Mouse (Mus musculus) erythroblast, embryonic 14.5 days (primary cell): ENCODE results near the gene Olfr323. TPM values are rescaled to one million over a fixed set of nuclear protein-coding genes. Genes with fewer than 3 reads are reported as not detected.
A peak's percentile ranks its signal among the peaks of the same experiment; 100 is the strongest.

Experiments
- H3K27me3 ChIP-seq: 2 replicates; pipeline ENCODE4 v1.6.1; 2012; ENCODE audit warnings: inconsistent platforms; ENCODE audit not compliant: control insufficient read depth
- H3K36me3 ChIP-seq: 2 replicates; pipeline ENCODE4 v1.6.1; 2012; ENCODE audit warnings: mild to moderate bottlenecking, inconsistent platforms; ENCODE audit not compliant: control insufficient read depth
- H3K4me1 ChIP-seq: 2 replicates; pipeline ENCODE4 v1.6.1; 2012; ENCODE audit warnings: inconsistent platforms; ENCODE audit not compliant: control insufficient read depth
- H3K4me3 ChIP-seq: replicated peaks from 2 replicates; pipeline ENCODE3; 2012; ENCODE audit warnings: moderate library complexity, mild to moderate bottlenecking, inconsistent platforms
- H3K9me3 ChIP-seq: 2 replicates; pipeline ENCODE4 v1.6.1; 2012; ENCODE audit warnings: low read length, inconsistent platforms, mixed read lengths; ENCODE audit not compliant: control insufficient read depth
- GATA1 ChIP-seq: IDR thresholded peaks from 2 replicates; pipeline ENCODE4 v1.6.1; 2012; ENCODE audit warnings: low read length, inconsistent platforms, mixed read lengths
- TAL1 ChIP-seq: IDR thresholded peaks from 3 replicates; pipeline ENCODE4 v1.6.1; 2012; ENCODE audit warnings: low read length, inconsistent platforms, mixed read lengths
- polyA plus RNA-seq: library from polyadenylated mRNA; stranded (reverse); fragments of >175 nt; gene quantifications from 2 replicates; pipeline ENCODE4 v1.2.3, GENCODE M21; 2012

Gene Olfr323
- polyA plus RNA-seq, 1 experiment, result 0.02 TPM

- H3K27me3 ChIP-seq, result 0 out of 2 replicates have a peak, but pooled peaks cover 2% of the 10 kb centered on the region
- H3K4me3 ChIP-seq, result peak overlapping the region; percentile 2
- TF ChIP-seq TAL1, result 0 out of 3 replicates have a peak, but pooled peaks have one; percentile 32
- TF ChIP-seq GATA1, result no peak
- H3K4me1 ChIP-seq, result peaks cover 17% of the 10 kb centered on the region
- no peaks in the 10 kb centered on the region for H3K9me3 ChIP-seq
- H3K36me3 ChIP-seq, result no peaks in the 10 kb centered on the region
Observed at GRCm38 (mm10) chr11:58587898-58588348, 42.4 kb downstream of the Olfr323 start.

GRCm38 (mm10) chr11:58578636-58579035 lies 51.7 kb downstream of the Olfr323 start:
- TF ChIP-seq TAL1 (no peak), GATA1 (no peak)
- Histone ChIP-seq H3K4me3 (no peak overlapping the region), H3K36me3 (no peaks in the 10 kb centered on the region), H3K9me3 (no peaks in the 10 kb centered on the region), H3K4me1 (no peaks in the 10 kb centered on the region), H3K27me3 (peaks cover 2% of the 10 kb centered on the region; the same call in 1 of the 2 replicates)

DNA sequence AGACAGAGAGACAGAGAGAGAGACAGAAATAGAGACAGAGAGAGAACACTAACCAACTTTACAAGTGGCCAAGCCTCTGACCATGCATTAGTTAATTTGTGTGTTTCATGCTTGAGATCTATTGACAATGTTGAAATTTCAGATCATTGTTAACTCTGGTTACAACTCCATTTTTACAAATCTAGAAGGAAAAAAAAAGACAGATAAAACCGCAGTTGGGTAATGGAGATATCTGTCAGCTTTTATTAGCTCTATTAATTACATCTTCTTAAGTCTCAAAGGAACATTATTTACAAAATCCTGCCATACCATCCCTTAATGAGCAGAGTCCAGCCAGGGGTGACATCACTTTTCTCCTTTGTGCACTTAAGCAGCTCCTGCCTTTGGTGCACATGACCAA lies 52.9 kb downstream of the Olfr323 start, which contains the start of gene Olfr325:
Olfr325 (plus strand) TSS at position 301 of the 400 bp plus-strand sequence.
- no peak for TF ChIP-seq GATA1
- H3K9me3 ChIP-seq, result peaks cover 4% of the 10 kb centered on the region
- H3K36me3 ChIP-seq, result no peaks in the 10 kb centered on the region
- no peaks in the 10 kb centered on the region for H3K4me1 ChIP-seq
- H3K27me3 ChIP-seq, result peaks cover 2% of the 10 kb centered on the region; the same call in 1 of the 2 replicates
- H3K4me3 ChIP-seq, result no peak within 1 kb of the TSS

Other genes with a start within 250 kb of the Olfr323 start
- not detected in 2 replicates for gene 1810065E05Rik, start 209.4 kb downstream of the Olfr323 start, polyA plus RNA-seq
- not detected in 2 replicates for gene Gm12253, start 197.9 kb downstream of the Olfr323 start, polyA plus RNA-seq
- not detected in 2 replicates for gene Lypd9, start 177.6 kb downstream of the Olfr323 start, polyA plus RNA-seq
- not detected in 2 replicates for gene Olfr30, start 168.2 kb downstream of the Olfr323 start, polyA plus RNA-seq
- not detected in 2 replicates for gene Olfr332, start 137.9 kb downstream of the Olfr323 start, polyA plus RNA-seq
- not detected in 2 replicates for gene Olfr331, start 127.9 kb downstream of the Olfr323 start, polyA plus RNA-seq
- not detected in 2 replicates for gene Olfr330, start 95.7 kb downstream of the Olfr323 start, polyA plus RNA-seq
- gene Olfr329-ps, start 84.1 kb downstream of the Olfr323 start, polyA plus RNA-seq, result not detected in 2 replicates
- gene Olfr328, start 74.9 kb downstream of the Olfr323 start, polyA plus RNA-seq, result not detected in 2 replicates
- 0.02 TPM in 1 of 2 replicates, not detected in the other for gene Olfr224, start 59.9 kb downstream of the Olfr323 start, polyA plus RNA-seq
- not detected in 2 replicates for gene Olfr325, start 52.8 kb downstream of the Olfr323 start, polyA plus RNA-seq
- gene Olfr324, start 35.4 kb downstream of the Olfr323 start, polyA plus RNA-seq, result not detected in 2 replicates
- not detected in 2 replicates for gene 2210407C18Rik, start 14.4 kb downstream of the Olfr323 start, polyA plus RNA-seq
- 5.5 and 5.7 TPM in 2 replicates for gene Trim58, start 10.0 kb upstream of the Olfr323 start, polyA plus RNA-seq
- 0.04 and 0.05 TPM in 2 replicates for gene Olfr322, start 28.3 kb upstream of the Olfr323 start, polyA plus RNA-seq
- not detected in 2 replicates for gene Olfr320, start 50.6 kb upstream of the Olfr323 start, polyA plus RNA-seq
- not detected in 2 replicates for gene Olfr319, start 68.7 kb upstream of the Olfr323 start, polyA plus RNA-seq
- gene Olfr318, start 93.5 kb upstream of the Olfr323 start, polyA plus RNA-seq, result not detected in 2 replicates
- not detected in 2 replicates for gene Olfr317, start 108.7 kb upstream of the Olfr323 start, polyA plus RNA-seq
- gene Olfr316, start 122.2 kb upstream of the Olfr323 start, polyA plus RNA-seq, result not detected in 2 replicates
- gene Olfr315, start 142.7 kb upstream of the Olfr323 start, polyA plus RNA-seq, result not detected in 2 replicates
- gene Olfr314, start 152.5 kb upstream of the Olfr323 start, polyA plus RNA-seq, result not detected in 2 replicates
- gene Fam183b, start 171.5 kb upstream of the Olfr323 start, polyA plus RNA-seq, result not detected in 2 replicates
- gene Olfr313, start 184.5 kb upstream of the Olfr323 start, polyA plus RNA-seq, result not detected in 2 replicates
- not detected in 2 replicates for gene Olfr312, start 198.7 kb upstream of the Olfr323 start, polyA plus RNA-seq
- not detected in 2 replicates for gene Olfr311, start 208.8 kb upstream of the Olfr323 start, polyA plus RNA-seq
- 0.01 TPM in 1 of 2 replicates, not detected in the other for gene Gm12258, start 216.7 kb upstream of the Olfr323 start, polyA plus RNA-seq
- 0.04 and 0.05 TPM in 2 replicates for gene 2810021J22Rik, start 236.7 kb upstream of the Olfr323 start, polyA plus RNA-seq